Mouse (Mus musculus): ENCODE data around the gene Syngap1.
A peak's percentile ranks its signal among the peaks of the same experiment; 100 is the strongest.

DNA sequence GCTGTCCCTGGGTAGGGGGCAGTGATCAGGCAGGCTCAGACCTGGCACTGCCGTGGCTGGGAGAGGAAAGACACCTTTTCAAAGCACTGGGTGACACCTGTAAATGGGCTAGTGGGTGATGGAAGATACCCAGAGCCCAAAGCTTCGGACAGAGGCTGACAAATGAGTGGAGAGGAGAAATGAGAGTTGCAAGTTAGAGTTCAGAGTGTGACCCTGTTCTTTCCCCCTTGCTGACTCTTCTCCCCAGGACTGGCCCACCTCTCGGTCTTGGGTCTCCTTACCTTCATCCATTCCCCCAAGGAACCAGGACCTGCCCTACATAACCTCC, 1.1 kb upstream of the Syngap1 start:
- TF ChIP-seq MYOG (IDR thresholded peaks at IDR 0.05; ENCODE audit: control insufficient read depth in 1 of 3, insufficient read depth in 1 of 3, insufficient read length in 2 of 3, low read depth in 2 of 3), result peak in 1 of 3 experiments; percentile 57
- no peak for TF ChIP-seq USF1 (IDR thresholded peaks at IDR 0.05; ENCODE audit: low read depth)
- TF ChIP-seq MAX (IDR thresholded peaks at IDR 0.05; ENCODE audit: low read depth), result no peak
- peak in 1 of 3 experiments; percentile 0 for TF ChIP-seq MYOD1 (IDR thresholded peaks at IDR 0.05; ENCODE audit: control insufficient read depth in 1 of 3, insufficient read length in 2 of 3, low read depth in 2 of 3)
- no peak for TF ChIP-seq POLR2A (IDR thresholded peaks at IDR 0.05; ENCODE audit: insufficient read length, low read depth)
- no peak for TF ChIP-seq SRF (IDR thresholded peaks at IDR 0.05; ENCODE audit: control insufficient read depth, insufficient read length, low read depth)
- TF ChIP-seq E2F4 (IDR thresholded peaks at IDR 0.05; ENCODE audit: insufficient read depth), result no peak
- no peak for TF ChIP-seq CEBPB (IDR thresholded peaks at IDR 0.05; ENCODE audit: insufficient read depth, poor library complexity, severe bottlenecking)
- TF ChIP-seq REST (IDR thresholded peaks at IDR 0.05; ENCODE audit: insufficient read depth, insufficient read length), result no peak
- no peak for TF ChIP-seq TCF12 (IDR thresholded peaks at IDR 0.05; ENCODE audit: insufficient read depth, poor library complexity, severe bottlenecking)

Data from myocyte (in vitro differentiated cells).